Mouse (Mus musculus): ENCODE results near the gene Cyp4f14. TPM values are rescaled to one million over a fixed set of nuclear protein-coding genes. Genes with fewer than 3 reads are reported as not detected.
A peak's percentile ranks its signal among the peaks of the same experiment; 100 is the strongest.

Cyp4f14 gene
- not detected for total RNA-seq (2021)

DNA sequence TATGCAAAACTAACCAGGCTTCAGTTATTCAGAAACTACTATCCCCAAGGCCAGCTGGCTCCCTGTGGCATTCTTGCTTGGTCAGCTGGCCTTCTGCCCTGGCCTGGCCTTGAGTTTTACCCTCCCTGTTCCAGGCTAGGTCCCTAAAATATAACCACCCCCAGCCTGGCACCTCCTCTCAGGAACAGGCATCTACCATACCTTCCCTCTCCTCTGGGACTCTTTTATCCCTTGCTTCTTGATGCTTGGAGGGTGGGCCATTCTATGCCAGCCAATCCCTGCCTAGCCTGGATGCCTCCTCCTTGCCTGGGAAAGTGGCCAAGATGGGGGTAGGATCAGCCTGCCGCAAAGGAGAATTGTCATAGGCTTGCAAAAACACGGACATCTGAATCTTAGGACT lies at the start of gene Cyp4f14:
Gene Cyp4f14 (minus strand): TSS at position 212 of the 400 bp plus-strand sequence.
- intact Hi-C loops (cut with DNase I) = no loop called here
- DNase-seq (ENCODE audit: low spot score) = no peak

DNA sequence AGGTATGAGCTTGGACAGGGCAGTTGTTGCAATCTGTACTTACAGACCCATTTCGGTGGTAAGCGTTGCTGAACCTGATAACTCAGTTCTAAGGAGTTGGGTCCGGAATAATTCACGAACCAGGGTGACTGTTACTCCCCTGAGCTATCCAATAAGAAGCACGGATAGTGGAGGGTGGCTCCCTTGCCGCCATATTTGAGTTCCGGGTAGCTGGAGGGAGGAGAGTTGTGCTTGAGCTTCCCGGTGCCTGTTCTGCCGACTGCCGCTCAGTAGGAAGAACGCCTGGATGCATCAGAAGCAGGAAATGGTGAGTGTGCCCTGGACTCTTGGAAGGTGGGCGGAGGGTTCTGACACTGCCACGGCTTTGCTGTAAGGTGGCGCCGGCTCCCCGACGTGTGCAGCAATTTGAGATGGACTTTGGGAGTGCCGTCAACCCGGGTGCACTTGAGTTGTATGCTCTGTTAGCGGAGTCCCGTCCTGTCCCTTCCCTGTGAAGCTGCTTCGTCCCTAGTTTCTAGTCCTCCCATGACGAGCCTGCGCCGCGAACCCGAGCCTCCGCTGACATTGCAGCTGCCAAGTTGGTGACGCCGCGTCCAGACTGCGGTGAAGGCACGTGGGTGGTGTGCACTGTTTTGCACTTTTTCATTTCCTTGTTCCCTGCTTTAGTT lies 48.6 kb upstream of the Cyp4f14 start, which contains the start of gene Zfp472:
Gene Zfp472 (plus strand): TSS at position 192 of the 668 bp plus-strand sequence.
- peak; percentile 87 for DNase-seq (ENCODE audit: low spot score)
- intact Hi-C loops (cut with DNase I) = no loop called here

DNA sequence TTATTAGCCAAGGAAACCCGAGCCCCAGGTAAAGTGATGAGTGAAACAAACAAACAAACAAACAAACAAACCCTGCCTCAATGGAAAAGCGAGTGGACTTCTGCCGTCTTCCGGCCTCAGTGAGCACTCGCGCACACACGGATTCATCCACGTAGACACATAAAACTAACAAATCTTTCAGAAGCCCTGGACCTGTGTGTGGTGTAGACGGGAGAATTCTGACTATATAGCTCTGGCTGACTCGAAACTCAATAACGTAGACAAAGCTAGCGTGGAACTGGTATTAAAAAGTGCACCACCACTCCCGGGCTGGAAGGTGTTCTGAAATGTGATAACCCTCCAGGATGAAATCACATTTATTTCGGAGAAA lies 48.1 kb upstream of the Cyp4f14 start:
- intact Hi-C loops (cut with DNase I) = no loop called here
- no peak for DNase-seq (ENCODE audit: low spot score)

DNA sequence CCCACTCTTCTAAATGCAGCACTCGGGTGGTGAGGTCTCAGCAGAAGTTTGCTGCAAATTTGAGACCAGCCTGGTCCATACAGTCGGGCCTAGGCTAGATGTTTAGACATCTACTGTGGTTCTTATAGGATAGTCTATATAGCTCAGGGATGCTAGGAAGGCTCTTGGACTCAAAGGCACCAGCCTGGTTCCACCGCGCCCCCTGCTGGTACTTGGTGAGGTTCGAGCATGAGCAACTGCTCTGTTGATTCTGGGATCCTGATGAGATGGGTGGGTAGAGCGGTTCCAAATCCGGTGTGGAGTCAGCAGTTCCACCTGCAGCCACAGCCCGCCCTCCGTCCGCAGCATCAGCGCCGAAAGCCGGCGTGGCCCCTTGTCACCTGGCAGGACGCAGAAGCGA lies 34.3 kb upstream of the Cyp4f14 start:
- peak; percentile 38 for DNase-seq (ENCODE audit: low spot score)
- intact Hi-C loops (cut with DNase I) = loop anchor here (2.0 to 5.0 kb wide), 5 partner anchors 47 to 424 kb away; no protein-coding TSS in a partner anchor

DNA sequence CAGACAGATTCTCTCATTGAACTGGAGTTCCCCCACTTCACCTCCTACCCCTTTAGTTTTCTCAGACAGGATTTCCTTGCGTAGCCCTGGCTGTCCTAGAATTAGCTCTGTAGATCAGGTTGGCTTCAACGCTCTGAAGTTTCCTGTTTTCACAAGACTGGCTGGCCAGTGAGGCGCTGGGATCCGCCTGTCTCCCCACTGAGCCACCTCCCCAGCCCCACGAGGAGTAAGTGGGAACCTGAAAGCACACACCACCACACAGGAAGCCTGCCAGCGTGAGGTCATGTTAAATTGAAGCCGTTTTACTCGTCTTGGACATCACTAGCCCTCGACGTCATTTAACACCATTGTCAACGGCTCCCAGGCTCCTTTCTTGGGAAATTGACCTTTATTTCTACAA lies 33.9 kb upstream of the Cyp4f14 start:
- no peak for DNase-seq (ENCODE audit: low spot score)
- intact Hi-C loops (cut with DNase I) = loop anchor here (2.0 to 5.0 kb wide), 5 partner anchors 46 to 424 kb away; no protein-coding TSS in a partner anchor

DNA sequence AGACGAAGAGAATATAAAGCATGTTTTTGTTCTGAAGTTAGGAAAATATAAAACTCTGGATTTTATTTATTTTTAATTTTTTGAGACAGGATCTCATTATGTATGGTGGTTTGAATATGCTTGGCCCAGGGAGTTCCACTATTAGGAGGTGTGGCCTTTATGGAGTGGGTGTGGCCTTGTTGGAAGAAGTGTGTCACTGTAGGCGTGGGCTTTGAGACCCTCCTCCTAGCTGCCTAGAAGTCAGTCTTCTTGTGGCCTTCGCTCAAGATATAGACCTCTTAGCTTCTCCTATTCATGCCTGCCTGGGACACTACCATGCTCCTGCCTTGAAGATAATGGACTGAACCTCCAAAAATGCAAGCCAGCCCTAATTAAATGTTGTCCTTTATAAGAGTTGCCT lies 33.0 kb upstream of the Cyp4f14 start:
- DNase-seq (ENCODE audit: low spot score) = no peak
- intact Hi-C loops (cut with DNase I) = loop anchor here (2.0 to 5.0 kb wide), 5 partner anchors 45 to 423 kb away; no protein-coding TSS in a partner anchor

DNA sequence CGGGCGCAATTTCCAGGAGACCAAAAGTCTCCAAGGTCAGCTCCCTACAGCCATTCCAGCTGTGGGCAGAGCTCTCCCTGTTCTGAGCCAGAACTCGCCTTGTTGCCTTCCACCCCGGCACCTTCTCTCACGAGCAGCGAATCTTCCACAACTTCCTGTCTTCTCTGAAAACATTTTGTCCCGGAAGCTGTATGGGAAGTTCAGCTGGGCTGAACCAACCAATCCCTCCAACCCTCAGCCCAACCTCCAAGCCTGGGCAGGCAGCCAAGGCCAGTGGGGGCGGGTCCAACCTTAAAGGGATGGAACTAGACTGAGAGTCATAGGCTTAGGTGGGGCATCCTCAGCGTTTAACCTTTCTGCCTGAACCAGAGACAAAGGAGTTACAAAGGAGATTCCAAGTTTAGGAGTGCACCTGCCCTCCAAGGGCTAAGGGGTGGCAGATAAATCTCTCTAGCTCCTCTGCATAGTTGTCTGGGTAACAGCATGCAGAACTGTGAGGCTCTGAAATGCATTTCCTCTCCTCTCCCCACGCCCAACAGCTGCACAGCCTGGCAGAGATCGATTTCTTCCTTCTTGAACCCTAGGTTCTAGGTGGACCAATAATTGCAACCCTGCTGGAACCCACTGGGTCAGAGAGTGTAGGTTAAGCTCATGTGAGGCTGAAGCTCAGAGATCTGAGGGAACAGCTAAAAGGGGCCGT lies 30.2 kb upstream of the Cyp4f14 start, which contains the start of gene Cyp4f13:
Gene Cyp4f13 (minus strand): TSS at position 188 of the 700 bp plus-strand sequence.
- intact Hi-C loops (cut with DNase I) = loop anchor here (5.0 kb wide), 2 partner anchors 55 to 90 kb away; partner anchors contain the start of gene Zfp870
- DNase-seq (ENCODE audit: low spot score) = peak; percentile 97

DNA sequence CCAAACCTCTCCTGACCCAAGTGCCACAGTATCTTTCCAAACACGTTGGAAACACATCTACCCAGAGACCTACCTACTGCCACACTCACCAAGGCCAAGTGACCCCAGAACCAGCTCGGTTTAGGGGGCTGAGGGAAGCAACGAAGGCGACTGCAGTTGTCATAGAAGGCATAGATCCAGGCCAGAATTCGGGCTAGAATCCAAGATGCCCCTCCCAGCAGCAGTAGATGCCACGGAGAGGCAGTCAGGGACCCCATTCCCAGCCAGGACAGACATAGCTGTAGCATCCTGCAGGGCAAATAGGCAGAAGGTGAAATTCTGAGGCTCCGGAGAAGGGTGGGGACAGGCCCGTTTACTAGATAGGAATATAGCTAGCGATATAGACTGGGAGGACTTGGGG lies 29.6 kb upstream of the Cyp4f14 start:
- intact Hi-C loops (cut with DNase I) = loop anchor here (5.0 kb wide), 2 partner anchors 54 to 89 kb away; partner anchors contain the start of gene Zfp870
- no peak for DNase-seq (ENCODE audit: low spot score)

DNA sequence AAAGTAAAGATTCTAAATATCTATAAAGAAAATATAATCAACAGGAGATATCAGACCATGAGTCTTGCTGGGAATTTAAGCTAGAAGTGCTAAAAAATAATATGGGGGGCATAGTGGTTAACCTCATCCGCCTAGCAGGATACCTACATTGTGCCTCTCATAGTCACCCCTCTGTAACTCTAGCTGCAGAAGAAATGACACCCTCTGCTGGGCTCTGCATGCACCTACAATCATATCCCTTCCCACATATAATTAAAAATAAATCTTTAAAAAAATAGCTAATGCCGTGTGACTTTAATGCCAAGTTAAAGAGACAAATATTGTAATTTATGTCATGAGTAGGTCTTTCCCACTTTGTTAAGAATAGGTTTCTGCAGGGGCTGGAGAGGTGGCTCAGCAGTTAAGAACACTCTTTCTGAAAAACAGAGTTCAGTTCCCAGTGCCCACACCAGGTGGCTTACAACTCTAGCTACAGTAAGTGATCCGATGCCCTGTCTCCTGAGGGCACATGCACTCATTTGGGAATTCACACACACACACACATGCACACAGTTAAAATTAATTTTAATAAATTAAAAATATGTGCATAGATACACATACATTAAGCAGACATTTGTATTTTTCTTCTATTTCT lies 27.4 kb upstream of the Cyp4f14 start:
- no peak for DNase-seq (ENCODE audit: low spot score)
- intact Hi-C loops (cut with DNase I) = loop anchor here (5.0 kb wide), 2 partner anchors 52 to 87 kb away; partner anchors contain the start of gene Zfp870

DNA sequence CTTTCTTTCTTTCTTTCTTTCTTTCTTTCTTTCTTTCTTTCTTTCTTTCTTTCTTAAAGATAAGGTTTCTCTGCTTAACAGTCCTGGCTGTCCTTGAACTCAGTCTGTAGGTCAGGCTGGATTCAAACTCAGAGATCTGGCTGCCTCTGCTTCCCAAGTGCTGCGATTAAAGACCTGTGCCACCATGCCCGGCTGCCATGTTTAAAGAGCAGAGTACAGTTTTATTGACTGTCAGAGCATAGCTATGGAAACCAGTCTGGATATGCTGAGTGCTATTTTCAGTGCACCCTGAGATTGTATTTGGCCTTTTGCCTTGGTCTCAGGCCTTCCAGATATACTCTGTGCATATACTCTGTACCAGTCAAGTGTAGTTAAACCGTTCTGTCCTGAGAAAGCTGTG lies 26.5 kb upstream of the Cyp4f14 start:
- intact Hi-C loops (cut with DNase I) = no loop called here

DNA sequence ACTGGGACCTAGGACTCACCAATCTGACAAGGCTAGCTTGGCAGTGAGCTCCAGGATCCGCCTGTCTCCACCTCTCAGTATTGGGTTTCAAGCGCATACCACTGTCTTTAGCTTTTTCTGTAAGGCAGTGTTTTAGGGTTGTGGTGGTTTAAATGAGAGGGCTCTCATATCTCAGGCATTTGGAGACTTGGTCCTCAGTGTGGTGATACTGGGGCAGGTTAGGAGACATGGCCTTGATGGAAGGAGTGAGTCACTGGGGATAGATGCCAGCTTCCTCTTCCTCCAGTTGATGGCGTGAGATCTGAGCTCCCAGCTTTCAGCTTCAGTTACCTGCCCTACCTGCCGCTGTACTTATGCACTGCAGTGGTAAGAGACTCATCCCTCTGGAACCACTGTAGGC lies 22.7 kb upstream of the Cyp4f14 start:
- intact Hi-C loops (cut with DNase I) = no loop called here
- DNase-seq (ENCODE audit: low spot score) = no peak

More for the DNA sequence above, 26.5 kb upstream of the Cyp4f14 start:
- no peak for DNase-seq (ENCODE audit: low spot score)

DNA sequence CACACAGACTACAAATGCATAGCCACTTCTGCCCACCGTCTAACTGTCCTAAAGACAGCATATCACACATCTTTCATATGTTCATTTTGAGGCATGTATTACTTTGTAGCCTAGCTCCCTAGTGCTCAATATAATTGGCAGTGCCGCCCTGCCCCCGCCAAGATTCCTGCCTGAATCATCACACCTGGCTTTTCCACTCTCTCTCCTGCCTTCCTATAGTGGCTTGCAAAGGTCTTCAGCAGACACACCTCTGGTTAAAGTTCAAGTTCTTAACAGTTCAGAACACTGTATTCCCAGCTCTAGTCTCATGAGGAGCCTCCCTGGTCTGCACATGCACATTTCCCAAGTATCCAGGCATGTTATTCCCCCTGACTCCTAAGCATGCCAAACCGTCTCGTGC lies 10.7 kb upstream of the Cyp4f14 start:
- no peak for DNase-seq (ENCODE audit: low spot score)
- intact Hi-C loops (cut with DNase I) = no loop called here

DNA sequence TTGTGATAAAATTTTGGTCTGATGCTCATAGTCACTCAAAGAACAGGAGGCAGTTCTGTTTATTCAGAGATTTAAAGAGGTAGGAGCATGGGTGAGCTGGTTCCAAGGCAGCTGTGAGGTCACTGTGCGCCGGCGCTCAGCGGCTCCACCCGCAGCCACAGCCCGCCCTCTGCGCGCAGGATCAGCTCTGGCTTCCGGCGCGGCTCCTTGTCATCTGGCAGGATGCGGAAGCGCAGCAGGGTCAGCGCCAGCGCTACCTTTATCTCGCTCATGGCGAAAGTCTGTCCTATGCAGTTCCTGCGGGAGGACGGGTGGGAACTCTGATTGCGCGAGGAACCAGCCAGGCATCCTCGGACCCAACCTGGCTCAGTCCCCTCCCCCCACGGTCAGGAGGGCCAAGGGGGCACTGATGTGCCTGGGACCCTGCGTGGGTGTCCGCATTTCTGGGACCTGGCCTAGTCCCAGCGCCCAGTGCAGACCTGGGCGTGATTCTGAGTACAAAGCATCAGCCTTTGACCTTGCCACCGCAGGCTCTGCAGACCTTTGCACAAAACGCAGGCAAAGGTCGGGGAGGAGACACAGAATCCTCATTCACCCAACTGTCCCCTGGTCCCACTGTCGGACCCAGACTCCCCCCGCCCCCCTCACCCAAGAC lies 7.6 kb upstream of the Cyp4f14 start:
- peak; percentile 48 for DNase-seq (ENCODE audit: low spot score)
- intact Hi-C loops (cut with DNase I) = no loop called here

DNA sequence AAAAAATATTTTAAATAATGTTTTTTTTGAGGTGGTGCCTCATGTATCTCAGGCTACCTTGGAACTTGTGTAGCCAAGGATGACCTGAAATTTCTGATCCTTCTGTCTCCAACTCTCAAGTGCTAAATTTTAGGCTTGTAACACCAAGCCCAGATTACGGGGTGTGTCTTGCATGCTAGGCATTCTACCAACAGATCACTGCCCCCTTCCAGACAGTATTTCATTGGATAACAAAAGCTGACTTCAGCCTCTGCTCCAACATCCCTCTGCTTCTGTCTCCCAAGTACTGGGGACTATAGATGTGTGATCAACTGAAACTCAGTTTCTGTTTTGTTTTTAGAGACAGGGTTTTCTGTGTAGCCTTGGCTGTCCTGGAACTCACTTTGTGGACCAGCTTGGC lies 6.5 kb upstream of the Cyp4f14 start:
- intact Hi-C loops (cut with DNase I) = no loop called here
- DNase-seq (ENCODE audit: low spot score) = no peak

DNA sequence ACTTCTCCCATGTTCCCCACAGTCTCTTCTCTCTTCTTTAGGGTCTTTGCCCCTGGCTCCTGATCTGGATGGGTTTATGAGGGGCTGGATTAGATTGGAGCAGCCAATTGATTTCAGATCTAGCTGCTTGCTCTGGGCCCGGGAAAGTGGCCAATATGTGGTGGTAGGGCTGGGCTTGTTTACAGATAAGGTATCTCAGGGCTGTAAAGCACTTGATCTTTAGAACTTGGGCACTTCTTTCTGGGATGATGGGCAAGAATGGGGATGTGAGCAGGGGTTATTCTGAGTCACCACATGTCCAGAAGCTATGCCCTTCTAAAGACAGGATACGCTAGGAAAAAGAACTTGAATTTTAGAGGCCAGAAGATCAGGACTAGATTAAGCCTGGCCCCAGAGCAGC lies 2.0 kb upstream of the Cyp4f14 start:
- intact Hi-C loops (cut with DNase I) = no loop called here
- no peak for DNase-seq (ENCODE audit: low spot score)

DNA sequence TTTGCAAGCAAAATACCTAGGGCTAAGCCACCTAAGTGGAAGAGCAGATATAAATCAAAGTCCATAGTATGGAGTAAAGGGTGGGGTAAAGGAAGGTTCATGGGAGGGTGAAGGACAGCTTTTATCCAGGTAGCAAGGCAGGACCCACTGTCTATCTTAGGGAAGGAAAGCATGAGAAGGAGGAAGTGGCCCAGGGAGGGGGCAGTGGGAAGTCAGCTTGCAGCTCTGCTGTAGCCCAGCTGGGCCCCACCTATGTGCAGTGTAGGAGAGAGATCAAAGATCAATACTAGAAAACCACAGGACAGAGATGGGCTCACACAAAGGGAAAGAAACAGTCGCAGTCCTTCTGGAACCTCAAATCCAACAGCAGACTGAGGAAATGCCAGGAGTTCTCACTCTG lies 1.1 kb downstream of the Cyp4f14 start:
- no peak for DNase-seq (ENCODE audit: low spot score)
- intact Hi-C loops (cut with DNase I) = no loop called here

DNA sequence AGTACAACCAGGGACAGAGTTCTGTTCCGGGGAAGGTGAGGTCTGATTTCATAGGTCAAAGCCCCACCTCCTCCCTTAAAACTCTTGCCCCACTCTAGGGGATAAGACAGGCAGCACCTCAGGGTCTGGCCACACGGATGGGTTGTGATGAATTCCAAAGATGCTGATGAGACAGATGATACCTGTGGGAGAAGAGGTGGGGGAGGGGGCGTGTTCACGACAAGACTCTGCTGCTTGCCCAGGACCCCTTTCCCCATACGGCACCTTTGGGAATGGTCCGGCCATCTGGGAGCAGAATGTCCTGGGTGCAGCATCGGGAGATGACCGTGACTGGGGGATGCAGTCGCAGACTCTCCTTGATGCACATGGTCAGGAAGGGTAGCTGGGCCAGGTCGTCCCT lies 11.0 kb downstream of the Cyp4f14 start:
- DNase-seq (ENCODE audit: low spot score) = no peak
- intact Hi-C loops (cut with DNase I) = no loop called here

DNA sequence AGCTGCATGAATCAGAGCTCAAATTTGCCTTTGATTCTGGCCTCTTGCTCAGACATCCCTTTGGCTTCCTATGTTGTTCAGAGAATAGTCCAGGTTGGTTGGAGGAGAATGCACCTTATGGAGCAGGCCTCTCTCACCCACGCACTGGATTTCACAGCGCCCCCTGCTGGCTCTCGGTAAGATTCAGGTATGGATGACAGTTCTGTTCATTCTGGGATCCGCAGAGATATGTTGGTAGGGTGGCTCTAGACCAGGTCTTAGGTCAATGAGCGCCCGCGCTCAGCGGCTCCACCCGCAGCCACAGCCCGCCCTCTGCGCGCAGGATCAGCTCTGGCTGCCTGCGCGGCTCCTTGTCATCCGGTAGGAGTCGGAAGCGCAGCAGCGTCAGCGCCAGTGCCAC lies 11.9 kb downstream of the Cyp4f14 start:
- intact Hi-C loops (cut with DNase I) = loop anchor here (2.0 kb wide), 1 partner anchor 46 kb away; no protein-coding TSS in a partner anchor
- no peak for DNase-seq (ENCODE audit: low spot score)

DNA sequence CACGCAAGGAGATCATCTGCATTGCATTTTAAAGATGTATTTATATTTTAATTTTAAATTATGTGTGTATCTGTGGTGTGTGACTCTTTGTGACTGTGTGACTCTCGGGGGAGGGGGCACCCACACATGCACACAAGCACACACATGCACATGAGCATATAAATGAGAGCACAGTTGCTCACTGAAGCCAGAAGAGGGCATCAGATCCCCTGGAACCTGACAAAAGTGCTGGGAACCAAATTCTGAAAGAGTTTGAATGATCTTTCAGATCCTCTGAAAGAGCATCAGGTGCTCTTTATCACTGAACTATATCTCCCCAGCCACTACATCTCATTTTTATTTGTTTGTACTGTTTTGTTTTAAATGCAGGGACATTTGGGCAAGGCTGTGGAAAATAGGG lies 12.7 kb downstream of the Cyp4f14 start:
- intact Hi-C loops (cut with DNase I) = loop anchor here (2.0 kb wide), 1 partner anchor 46 kb away; no protein-coding TSS in a partner anchor
- DNase-seq (ENCODE audit: low spot score) = no peak
